Mouse (Mus musculus): ENCODE measurements at regions not wholly inside any gene's neighbourhood (a gene's known extent, or its start where the extent isn't known, plus 50 kb on each side); places are given as distances from the start of the nearest gene placed in this dataset.

DNA sequence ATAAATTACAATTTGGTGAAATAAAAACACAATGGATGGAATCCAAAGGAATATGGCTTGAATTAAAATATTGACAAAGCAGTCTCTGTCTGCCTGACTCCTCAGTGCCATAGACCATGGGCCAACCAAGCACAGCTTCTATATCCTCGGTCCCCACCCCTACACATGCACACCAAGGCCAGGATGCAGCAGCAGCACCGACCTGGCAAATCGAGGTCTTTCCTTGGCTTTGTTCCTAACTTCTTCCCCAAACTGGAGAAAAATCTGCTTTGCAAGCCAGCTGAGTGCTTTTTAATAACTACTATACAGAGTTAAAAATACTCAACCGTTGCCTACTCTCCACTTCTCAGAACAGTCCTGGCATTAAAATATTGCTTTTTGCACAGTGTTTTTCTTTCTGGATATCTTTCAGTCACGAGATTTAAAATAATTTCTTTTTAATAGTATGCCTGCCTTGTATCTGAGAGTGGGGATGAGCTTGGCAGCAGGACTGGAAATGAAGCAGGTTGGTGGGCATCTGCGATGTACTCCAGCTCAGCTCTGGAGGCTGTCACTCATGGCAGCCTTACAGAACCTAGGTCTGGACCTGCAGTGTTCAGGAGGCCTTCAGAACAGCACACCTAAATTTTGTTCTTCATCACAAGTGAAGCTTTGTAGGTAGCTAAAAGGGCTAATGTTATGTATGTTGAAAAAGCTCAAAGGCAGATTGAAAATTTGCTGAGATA, 423.1 kb downstream of the Rnf144a start:
- H3K27ac ChIP-seq (ENCODE audit: insufficient read depth, low read length), result no peak overlapping the region
- no peaks in the 10 kb centered on the region for H3K4me1 ChIP-seq (ENCODE audit: control insufficient read depth, insufficient read depth, low read length)
- no peak for DNase-seq
- TF ChIP-seq CTCF (IDR thresholded peaks at IDR 0.05; ENCODE audit: borderline replicate concordance, insufficient read depth, low read depth, low read length) (no peak), POLR2A (IDR thresholded peaks at IDR 0.05; ENCODE audit: borderline replicate concordance, insufficient read depth, low read length) (no peak)
- no peak overlapping the region for H3K4me3 ChIP-seq (replicated peaks; ENCODE audit: insufficient read depth, low read depth, low read length)
- 44% methylated on average over 6 of the region's 6 CpGs for WGBS
- H3K27me3 ChIP-seq (ENCODE audit: control insufficient read depth, insufficient read depth, low read length), result no peaks in the 10 kb centered on the region

DNA sequence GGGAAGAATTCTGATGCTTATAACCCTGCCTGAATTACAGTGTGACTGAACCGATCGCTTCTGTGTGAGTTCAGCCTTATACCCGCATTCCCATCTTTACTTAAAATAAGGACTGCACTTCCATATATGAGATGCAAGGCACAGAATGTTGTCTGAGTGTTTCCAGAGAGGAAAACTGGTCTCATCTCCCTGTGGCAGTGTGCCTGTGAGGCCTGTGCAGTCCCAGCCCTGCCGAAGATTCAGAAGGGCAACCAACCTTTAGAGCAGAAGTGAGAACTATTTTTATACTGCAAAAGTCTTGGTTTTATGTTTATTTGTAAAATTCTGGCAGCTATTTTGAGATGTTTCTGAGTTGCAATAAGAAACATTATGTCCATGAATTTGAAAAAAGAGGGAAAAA, 432.5 kb downstream of the Rnf144a start:
- TF ChIP-seq POLR2A (IDR thresholded peaks at IDR 0.05; ENCODE audit: borderline replicate concordance, insufficient read depth, low read length) (no peak), CTCF (IDR thresholded peaks at IDR 0.05; ENCODE audit: borderline replicate concordance, insufficient read depth, low read depth, low read length) (no peak)
- WGBS, result 93% methylated on average over 4 of the region's 4 CpGs
- Histone ChIP-seq H3K27ac (ENCODE audit: insufficient read depth, low read length) (no peak overlapping the region), H3K4me1 (ENCODE audit: control insufficient read depth, insufficient read depth, low read length) (no peaks in the 10 kb centered on the region), H3K4me3 (replicated peaks; ENCODE audit: insufficient read depth, low read depth, low read length) (no peak overlapping the region), H3K27me3 (ENCODE audit: control insufficient read depth, insufficient read depth, low read length) (no peaks in the 10 kb centered on the region)
- DNase-seq, result no peak

GRCm38 (mm10) chr12:25978335-25978734, 436.7 kb downstream of the Rnf144a start:
- Histone ChIP-seq H3K27me3 (ENCODE audit: control insufficient read depth, insufficient read depth, low read length) (no peaks in the 10 kb centered on the region), H3K27ac (ENCODE audit: insufficient read depth, low read length) (no peak overlapping the region), H3K4me3 (replicated peaks; ENCODE audit: insufficient read depth, low read depth, low read length) (no peak overlapping the region), H3K4me1 (ENCODE audit: control insufficient read depth, insufficient read depth, low read length) (no peaks in the 10 kb centered on the region; the same call in 1 of the 2 replicates)
- no peak for DNase-seq
- 93% methylated on average over 5 of the region's 5 CpGs for WGBS
- TF ChIP-seq CTCF (IDR thresholded peaks at IDR 0.05; ENCODE audit: borderline replicate concordance, insufficient read depth, low read depth, low read length) (no peak), POLR2A (IDR thresholded peaks at IDR 0.05; ENCODE audit: borderline replicate concordance, insufficient read depth, low read length) (no peak)

DNA sequence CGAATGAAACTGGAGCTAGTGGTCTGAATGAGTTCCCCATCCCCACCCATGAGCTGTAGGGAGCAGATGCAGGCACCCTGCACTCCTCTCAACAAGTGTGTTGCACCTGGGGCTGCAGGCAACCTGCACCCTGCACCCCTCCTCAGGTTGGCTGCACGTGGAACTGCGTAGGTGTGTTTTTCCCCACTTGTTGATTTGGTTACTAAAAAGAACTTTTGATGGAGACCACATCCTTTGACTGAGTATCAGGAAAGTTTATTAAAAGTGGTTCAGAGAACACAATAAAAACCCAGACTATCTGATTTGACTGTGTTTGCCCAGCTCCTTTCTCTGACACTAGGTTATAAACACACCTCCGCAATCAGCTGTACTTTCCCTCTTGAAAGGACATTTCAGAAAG, 456.5 kb downstream of the Rnf144a start:
- no peak for TF ChIP-seq POLR2A (IDR thresholded peaks at IDR 0.05; ENCODE audit: borderline replicate concordance, insufficient read depth, low read length)
- TF ChIP-seq CTCF (IDR thresholded peaks at IDR 0.05; ENCODE audit: borderline replicate concordance, insufficient read depth, low read depth, low read length), result no peak
- no peak for DNase-seq
- Histone ChIP-seq H3K4me3 (replicated peaks; ENCODE audit: insufficient read depth, low read depth, low read length) (no peak overlapping the region), H3K27me3 (ENCODE audit: control insufficient read depth, insufficient read depth, low read length) (no peaks in the 10 kb centered on the region; the same call in 1 of the 2 replicates), H3K4me1 (ENCODE audit: control insufficient read depth, insufficient read depth, low read length) (no peaks in the 10 kb centered on the region), H3K27ac (ENCODE audit: insufficient read depth, low read length) (no peak overlapping the region)
- 94% methylated on average over 4 of the region's 4 CpGs for WGBS

DNA sequence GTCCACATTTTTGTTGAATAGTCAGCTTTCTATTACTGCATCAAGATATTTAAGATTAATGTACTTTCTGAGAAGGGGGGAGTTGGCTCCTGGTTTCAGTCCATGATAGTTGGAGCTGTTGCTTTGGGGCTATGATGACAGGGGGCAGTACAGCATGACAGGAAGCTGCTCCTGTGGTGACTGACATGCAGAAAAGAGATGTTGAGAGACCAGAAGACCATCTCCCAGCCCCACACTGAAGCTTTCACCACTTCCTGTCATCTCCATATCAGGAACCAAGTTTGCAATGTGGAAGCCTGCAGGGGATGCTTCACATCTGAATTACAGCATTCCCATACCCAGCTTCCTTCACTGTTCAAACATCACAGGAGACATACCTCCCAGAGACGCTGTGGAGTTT, 457.5 kb downstream of the Rnf144a start:
- TF ChIP-seq CTCF (IDR thresholded peaks at IDR 0.05; ENCODE audit: borderline replicate concordance, insufficient read depth, low read depth, low read length) (no peak), POLR2A (IDR thresholded peaks at IDR 0.05; ENCODE audit: borderline replicate concordance, insufficient read depth, low read length) (no peak)
- no peaks in the 10 kb centered on the region; the same call in 1 of the 2 replicates for H3K27me3 ChIP-seq (ENCODE audit: control insufficient read depth, insufficient read depth, low read length)
- 98% methylated on average over 1 of the region's 1 CpGs for WGBS
- DNase-seq, result no peak
- no peaks in the 10 kb centered on the region for H3K4me1 ChIP-seq (ENCODE audit: control insufficient read depth, insufficient read depth, low read length)
- no peak overlapping the region for H3K27ac ChIP-seq (ENCODE audit: insufficient read depth, low read length)
- no peak overlapping the region for H3K4me3 ChIP-seq (replicated peaks; ENCODE audit: insufficient read depth, low read depth, low read length)

GRCm38 (mm10) chr12:25947107-25947506, 467.9 kb downstream of the Rnf144a start:
- WGBS, result 20% methylated on average over 7 of the region's 7 CpGs
- H3K27ac ChIP-seq (ENCODE audit: insufficient read depth, low read length), result no peak overlapping the region
- peak; percentile 53 to 66 for DNase-seq

DNA sequence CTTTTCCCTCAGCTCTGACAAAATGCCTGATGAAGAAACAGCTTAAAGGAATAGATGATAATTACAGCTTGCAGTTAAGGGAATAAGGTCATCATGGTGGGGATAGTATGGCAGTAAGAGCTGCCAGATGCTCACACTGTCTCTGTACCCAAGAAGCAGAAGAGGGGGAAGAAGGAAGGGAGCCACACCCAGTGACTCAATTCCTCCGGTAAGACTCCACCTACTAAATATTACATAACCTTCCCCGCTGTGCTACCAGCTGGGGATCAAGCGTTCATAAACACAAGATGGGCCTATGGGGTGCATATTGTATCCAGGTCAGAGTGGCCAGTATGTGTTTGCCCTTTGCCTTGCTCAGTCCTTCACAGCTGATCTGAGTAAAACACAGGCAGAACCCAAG, 468.9 kb downstream of the Rnf144a start:
- 71% methylated on average over 3 of the region's 3 CpGs for WGBS
- H3K27me3 ChIP-seq (ENCODE audit: control insufficient read depth, insufficient read depth, low read length), result no peaks in the 10 kb centered on the region
- H3K4me1 ChIP-seq (ENCODE audit: control insufficient read depth, insufficient read depth, low read length), result peaks cover 5% of the 10 kb centered on the region
- H3K27ac ChIP-seq (ENCODE audit: insufficient read depth, low read length), result no peak overlapping the region
- H3K4me3 ChIP-seq (replicated peaks; ENCODE audit: insufficient read depth, low read depth, low read length), result no peak overlapping the region
- TF ChIP-seq CTCF (IDR thresholded peaks at IDR 0.05; ENCODE audit: borderline replicate concordance, insufficient read depth, low read depth, low read length) (no peak), POLR2A (IDR thresholded peaks at IDR 0.05; ENCODE audit: borderline replicate concordance, insufficient read depth, low read length) (no peak)
- DNase-seq, result no peak

More at GRCm38 (mm10) chr12:25947107-25947506, 467.9 kb downstream of the Rnf144a start:
- H3K27me3 ChIP-seq (ENCODE audit: control insufficient read depth, insufficient read depth, low read length), result no peaks in the 10 kb centered on the region
- TF ChIP-seq CTCF (IDR thresholded peaks at IDR 0.05; ENCODE audit: borderline replicate concordance, insufficient read depth, low read depth, low read length), result no peak
- TF ChIP-seq POLR2A (IDR thresholded peaks at IDR 0.05; ENCODE audit: borderline replicate concordance, insufficient read depth, low read length), result no peak
- H3K4me3 ChIP-seq (replicated peaks; ENCODE audit: insufficient read depth, low read depth, low read length), result no peak overlapping the region
- peaks cover 5% of the 10 kb centered on the region for H3K4me1 ChIP-seq (ENCODE audit: control insufficient read depth, insufficient read depth, low read length)

DNA sequence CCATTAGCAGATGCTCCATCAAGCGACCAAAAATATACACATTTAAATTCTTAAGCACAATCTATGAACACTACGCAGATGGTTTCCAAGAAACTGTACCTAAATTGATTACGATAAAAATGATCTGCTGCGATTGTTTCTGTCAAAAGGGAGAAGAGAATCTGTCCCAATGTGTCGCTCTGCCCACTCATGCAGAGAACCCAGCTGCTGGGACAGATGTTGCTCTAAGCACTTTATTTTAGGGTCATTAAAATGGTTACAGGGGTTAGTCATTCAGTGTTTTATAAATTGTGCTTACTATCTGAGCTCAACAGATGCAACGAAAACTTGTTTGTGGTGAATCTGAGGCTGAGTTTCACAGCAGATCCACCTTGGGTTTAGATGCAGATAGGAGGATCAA, 476.2 kb downstream of the Rnf144a start:
- Histone ChIP-seq H3K4me3 (replicated peaks; ENCODE audit: insufficient read depth, low read depth, low read length) (no peak overlapping the region), H3K4me1 (ENCODE audit: control insufficient read depth, insufficient read depth, low read length) (peaks cover 9% of the 10 kb centered on the region), H3K27ac (ENCODE audit: insufficient read depth, low read length) (no peak overlapping the region), H3K27me3 (ENCODE audit: control insufficient read depth, insufficient read depth, low read length) (no peaks in the 10 kb centered on the region)
- TF ChIP-seq POLR2A (IDR thresholded peaks at IDR 0.05; ENCODE audit: borderline replicate concordance, insufficient read depth, low read length) (no peak), CTCF (IDR thresholded peaks at IDR 0.05; ENCODE audit: borderline replicate concordance, insufficient read depth, low read depth, low read length) (no peak)
- DNase-seq, result no peak
- 72% methylated on average over 6 of the region's 6 CpGs for WGBS
